ENCODE assay signal across 8 mouse cellular contexts in the genomic region with DNA sequence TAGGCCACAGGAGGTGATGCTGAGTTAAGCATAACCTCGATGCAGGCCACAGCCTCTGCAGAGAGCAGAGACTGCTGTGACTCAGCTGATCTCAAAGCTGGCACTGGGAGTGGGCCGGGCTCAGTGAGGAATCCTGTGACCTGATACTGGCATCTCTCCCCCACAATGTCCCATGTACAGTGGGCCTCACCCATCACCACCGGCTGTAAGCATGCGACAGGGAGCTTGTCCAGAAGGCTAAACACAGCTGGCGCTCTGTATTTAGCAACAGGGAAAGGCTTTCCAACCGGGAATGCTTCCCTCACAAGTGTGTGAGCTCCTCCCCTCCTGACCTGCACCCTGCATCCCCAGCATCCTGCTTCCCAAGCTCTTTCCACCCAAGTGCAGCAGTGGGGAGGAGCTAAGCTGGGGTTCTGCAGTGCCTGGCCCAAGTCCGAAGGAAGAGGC. TPM values are rescaled to one million over a fixed set of nuclear protein-coding genes. Genes with fewer than 3 reads are reported as not detected.
DNase-seq lines count a peak whose midpoint lies in the region; ATAC-seq and TF ChIP-seq lines count a peak whose summit lies in the region.

No protein-coding gene starts in this region.

- H3K36me3 ChIP-seq in myocyte (ENCODE audit: control insufficient read depth, insufficient read depth) = no peaks in the 10 kb centered on the region

- no peak for TF ChIP-seq POLR2A in myocyte (IDR thresholded peaks at IDR 0.05; ENCODE audit: insufficient read length, low read depth)

- no peak overlapping the region for H3ac ChIP-seq in myocyte (ENCODE audit: control insufficient read depth, insufficient read length)

- H3K4me3 ChIP-seq in myocyte = no peak overlapping the region

- peak; percentile 55 for ATAC-seq in frontal cortex, adult (ENCODE audit: low TSS enrichment)
- ATAC-seq in CD4-positive, CD25-positive, alpha-beta regulatory T cell, adult 4 months = no peak

- peak overlapping the region; percentile 24 for H3K4me2 ChIP-seq in myocyte (ENCODE audit: low read depth)

- peaks cover 5% of the 10 kb centered on the region for H3K79me2 ChIP-seq in myocyte (ENCODE audit: control insufficient read depth, insufficient read depth)

- no peak for DNase-seq in frontal cortex, postnatal 25 days (ENCODE audit: low spot score in 2 of 2)
- DNase-seq in Muller cell, postnatal 12 days (ENCODE audit: inconsistent ontology term) = peak; percentile 62
- DNase-seq in gastrocnemius, postnatal 10 days = peak; percentile 41
- peak; percentile 65 for DNase-seq in kidney, postnatal 10 days
- no peak for DNase-seq in layer of hippocampus, postnatal 25 days (ENCODE audit: extremely low spot score in 1 of 2, low spot score in 1 of 2)

- no peaks in the 10 kb centered on the region for H3K27me3 ChIP-seq in myocyte (ENCODE audit: control insufficient read depth, insufficient read depth, insufficient read length)

TF ChIP-seq in myocyte, 11 proteins besides CTCF, POLR2A, EP300 and RAD21:
- TF ChIP-seq SRF (IDR thresholded peaks at IDR 0.05; ENCODE audit: control insufficient read depth, insufficient read length, low read depth) (no peak), REST (IDR thresholded peaks at IDR 0.05; ENCODE audit: insufficient read depth, insufficient read length) (no peak)

RNA-seq across cellular contexts. Expression of a gene that starts 23.2 kb away (rescaled TPM):
- 100 to 1,000 TPM in 1 of 2 experiments, 10 to 100 TPM in 1; 90.0 to 100 TPM for total RNA-seq in gastrocnemius, postnatal 10 days (2021)
- polyA plus RNA-seq in myocyte (2012; fragmentation: generic; extraction: Trizol) = 93.7 TPM
- 100 to 1,000 TPM in 1 of 2 experiments, 10 to 100 TPM in 1; 98.6 to 102 TPM for total RNA-seq in layer of hippocampus, postnatal 25 days (2021)
- 10 to 100 TPM; 19.0 to 28.0 TPM for polyA plus RNA-seq in CD4-positive, CD25-positive, alpha-beta regulatory T cell, adult 4 months (2017; shearing (Covaris generic))

RNA-seq across cellular contexts. Expression of a gene that starts 52.5 kb away (rescaled TPM):
- 10 to 100 TPM; 22.0 to 25.3 TPM for total RNA-seq in gastrocnemius, postnatal 10 days (2021)
- polyA plus RNA-seq in myocyte (2012; fragmentation: generic; extraction: Trizol) = 13.2 TPM
- 10 to 100 TPM; 25.6 to 27.1 TPM for total RNA-seq in layer of hippocampus, postnatal 25 days (2021)
- 10 to 100 TPM; 22.8 to 28.8 TPM for polyA plus RNA-seq in CD4-positive, CD25-positive, alpha-beta regulatory T cell, adult 4 months (2017; shearing (Covaris generic))

Comparison
In these comparisons a context has a peak if more than half of its experiments do, and no peak if none do; other contexts are left out.
1. DNase-seq: peak in Muller cell, postnatal 12 days (single experiment), gastrocnemius, postnatal 10 days (single experiment) and kidney, postnatal 10 days (single experiment); none in frontal cortex, postnatal 25 days (0 of 2) and layer of hippocampus, postnatal 25 days (0 of 2).